Mouse (Mus musculus) inflammation-experienced regulatory T-cells, adult 6 months (primary cell): Measurements from ENCODE around the gene Car15. TPM values are rescaled to one million over a fixed set of nuclear protein-coding genes. Genes with fewer than 3 reads are reported as not detected.

Experiments
- ATAC-seq: one replicate; pipeline ENCODE4 v1.8.0; 2017
- polyA plus RNA-seq, 3 experiments: library from polyadenylated mRNA; unstranded; fragments of 100-300 nt; shearing (Covaris generic); gene quantifications; one replicate each; pipeline ENCODE4 v1.2.1; 2017

Gene Car15
- polyA plus RNA-seq: 1 to 10 TPM in 2 of 3 experiments, under 1 TPM in 1; 0.67 to 1.9 (median 1.5) TPM

GRCm38 (mm10) chr16:17838051-17838450 lies at the start of gene Car15:
TSS of gene Car15 (minus strand) at chr16:17838364.
- ATAC-seq: no peak

GRCm38 (mm10) chr16:17884116-17884515 lies 46.0 kb upstream of the Car15 start:
- ATAC-seq: no peak

GRCm38 (mm10) chr16:17882196-17882595 lies 44.0 kb upstream of the Car15 start:
- ATAC-seq: no peak

GRCm38 (mm10) chr16:17879571-17879970 lies 41.4 kb upstream of the Car15 start:
- ATAC-seq: no peak

- no peak for ATAC-seq
Measured at GRCm38 (mm10) chr16:17876096-17876495, 37.9 kb upstream of the Car15 start.

GRCm38 (mm10) chr16:17875174-17875573 lies 37.0 kb upstream of the Car15 start:
- ATAC-seq: no peak

- ATAC-seq: no peak
Measured at GRCm38 (mm10) chr16:17872995-17873394, 34.8 kb upstream of the Car15 start.

GRCm38 (mm10) chr16:17871248-17871647 lies 33.1 kb upstream of the Car15 start:
- ATAC-seq: no peak

- ATAC-seq: no peak
Measured at GRCm38 (mm10) chr16:17865770-17866169, 27.6 kb upstream of the Car15 start.

- no peak for ATAC-seq
Measured at GRCm38 (mm10) chr16:17865293-17865692, 27.1 kb upstream of the Car15 start.

- ATAC-seq: peak; percentile 48
Measured at GRCm38 (mm10) chr16:17858592-17858991, 20.4 kb upstream of the Car15 start.

- ATAC-seq: no peak
Measured at GRCm38 (mm10) chr16:17857157-17857556, 19.0 kb upstream of the Car15 start.

GRCm38 (mm10) chr16:17853263-17853662 lies 15.1 kb upstream of the Car15 start:
- ATAC-seq: no peak

GRCm38 (mm10) chr16:17851860-17852259 lies 13.7 kb upstream of the Car15 start:
- no peak for ATAC-seq

- ATAC-seq: no peak
Measured at GRCm38 (mm10) chr16:17851331-17851730, 13.2 kb upstream of the Car15 start.

GRCm38 (mm10) chr16:17849486-17849885 lies 11.3 kb upstream of the Car15 start:
- ATAC-seq: no peak

- ATAC-seq: peak; percentile 28
Measured at GRCm38 (mm10) chr16:17848928-17849327, 10.8 kb upstream of the Car15 start.

- ATAC-seq: no peak
Measured at GRCm38 (mm10) chr16:17848431-17848830, 10.3 kb upstream of the Car15 start.

GRCm38 (mm10) chr16:17843701-17844365 lies 5.7 kb upstream of the Car15 start:
- no peak for ATAC-seq

GRCm38 (mm10) chr16:17842437-17842836 lies 4.3 kb upstream of the Car15 start:
- no peak for ATAC-seq

- ATAC-seq: no peak
Measured at GRCm38 (mm10) chr16:17839976-17840375, 1.8 kb upstream of the Car15 start.

GRCm38 (mm10) chr16:17835481-17835880 lies 2.7 kb downstream of the Car15 start:
- ATAC-seq: no peak

GRCm38 (mm10) chr16:17834543-17834942 lies 3.6 kb downstream of the Car15 start:
- no peak for ATAC-seq

GRCm38 (mm10) chr16:17833681-17834399 lies 4.3 kb downstream of the Car15 start:
- no peak for ATAC-seq
